Mouse (Mus musculus): ENCODE results near the gene Rnf167.

The Rnf167 gene

DNA sequence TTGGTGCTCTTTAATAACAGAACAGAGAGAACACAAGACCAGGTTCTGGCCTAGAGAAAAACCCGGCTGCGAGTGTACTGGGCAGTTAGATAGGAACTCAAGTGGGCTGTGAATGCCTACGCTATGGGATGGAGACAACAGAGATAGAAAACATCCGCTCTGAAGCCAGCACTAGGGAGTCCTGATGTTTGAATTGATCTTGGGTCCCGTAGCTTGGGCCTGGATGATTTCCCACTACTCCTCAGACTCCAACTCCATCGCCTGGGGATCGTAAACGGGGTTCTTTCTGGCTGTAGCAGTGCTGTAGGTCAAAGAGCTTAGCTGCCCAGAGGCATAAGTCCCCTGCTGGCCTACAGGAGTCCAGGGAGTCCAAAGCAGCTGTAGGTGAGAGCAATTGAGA is 41.3 kb downstream of the Rnf167 start:
- in situ Hi-C loops (cut with MboI; ENCODE audit: low pct_unique_long_range_greater_than_20kb in 1 of 2, low sequenced_read_pairs in 2 of 2, unreplicated experiment in 1 of 2) = no loop called here

DNA sequence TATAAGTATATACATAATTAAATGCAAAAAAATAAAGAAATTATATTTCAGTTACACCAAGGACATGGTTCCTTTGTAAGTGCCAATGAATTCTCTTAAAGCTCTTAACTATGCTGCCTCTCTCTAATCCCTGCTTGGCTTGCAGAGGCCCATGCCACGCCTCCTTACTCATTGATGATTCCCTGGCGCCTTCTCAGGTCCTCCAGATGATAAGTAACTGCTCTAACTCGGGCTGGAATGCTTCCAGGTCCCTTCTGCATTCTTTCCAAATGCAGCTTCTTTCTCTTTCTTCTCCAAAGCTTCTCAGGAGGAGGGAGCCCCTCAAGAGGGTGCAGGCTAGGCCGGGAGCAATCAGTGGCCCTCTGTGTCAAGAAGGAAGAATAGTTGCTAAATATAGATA is 42.5 kb downstream of the Rnf167 start:
- in situ Hi-C loops (cut with MboI; ENCODE audit: low pct_unique_long_range_greater_than_20kb in 1 of 2, low sequenced_read_pairs in 2 of 2, unreplicated experiment in 1 of 2) = no loop called here

DNA sequence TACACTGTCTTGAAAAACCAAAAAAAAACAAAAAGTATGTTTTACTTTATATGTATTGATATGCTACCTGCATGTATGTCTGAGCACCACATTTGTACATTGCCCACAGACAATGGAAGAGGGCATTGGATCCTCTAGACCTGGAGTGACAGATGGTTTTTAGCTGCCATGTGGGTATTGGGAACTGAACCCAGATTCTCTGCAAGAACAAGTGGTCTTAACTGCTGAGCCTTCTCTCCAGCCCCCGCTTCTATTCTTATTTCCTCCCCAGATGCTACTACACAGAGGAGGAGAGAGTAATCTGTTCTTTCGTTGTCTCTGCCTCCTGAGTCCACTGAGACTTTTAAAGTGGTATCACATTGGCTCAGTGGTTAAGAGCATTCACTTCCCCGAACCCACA is 46.5 kb downstream of the Rnf167 start:
- in situ Hi-C loops (cut with MboI; ENCODE audit: low pct_unique_long_range_greater_than_20kb in 1 of 2, low sequenced_read_pairs in 2 of 2, unreplicated experiment in 1 of 2) = no loop called here

DNA sequence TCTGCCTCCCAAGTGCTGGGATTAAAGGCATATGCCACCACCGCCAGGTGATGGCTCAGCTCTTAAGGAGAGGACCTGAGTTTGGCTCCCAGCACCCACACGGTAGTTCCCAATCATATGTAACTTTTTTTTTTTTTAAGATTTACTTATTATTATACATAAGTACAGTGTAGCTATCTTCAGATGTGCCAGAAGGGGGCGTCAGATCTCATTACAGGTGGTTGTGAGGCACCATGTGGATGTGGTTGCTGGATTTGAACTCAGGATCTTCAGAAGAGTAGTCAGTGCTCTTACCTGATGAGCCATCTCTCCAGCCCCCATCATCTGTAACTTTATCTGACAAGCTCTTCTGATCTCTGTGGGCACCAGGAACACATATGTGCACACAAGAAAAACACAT is 50.3 kb downstream of the Rnf167 start:
- in situ Hi-C loops (cut with MboI; ENCODE audit: low pct_unique_long_range_greater_than_20kb in 1 of 2, low sequenced_read_pairs in 2 of 2, unreplicated experiment in 1 of 2) = no loop called here

- in situ Hi-C loops (cut with MboI; ENCODE audit: low pct_unique_long_range_greater_than_20kb in 1 of 2, low sequenced_read_pairs in 2 of 2, unreplicated experiment in 1 of 2) = no loop called here
Measured at GRCm38 (mm10) chr11:70699051-70699450, 52.0 kb downstream of the Rnf167 start.

DNA sequence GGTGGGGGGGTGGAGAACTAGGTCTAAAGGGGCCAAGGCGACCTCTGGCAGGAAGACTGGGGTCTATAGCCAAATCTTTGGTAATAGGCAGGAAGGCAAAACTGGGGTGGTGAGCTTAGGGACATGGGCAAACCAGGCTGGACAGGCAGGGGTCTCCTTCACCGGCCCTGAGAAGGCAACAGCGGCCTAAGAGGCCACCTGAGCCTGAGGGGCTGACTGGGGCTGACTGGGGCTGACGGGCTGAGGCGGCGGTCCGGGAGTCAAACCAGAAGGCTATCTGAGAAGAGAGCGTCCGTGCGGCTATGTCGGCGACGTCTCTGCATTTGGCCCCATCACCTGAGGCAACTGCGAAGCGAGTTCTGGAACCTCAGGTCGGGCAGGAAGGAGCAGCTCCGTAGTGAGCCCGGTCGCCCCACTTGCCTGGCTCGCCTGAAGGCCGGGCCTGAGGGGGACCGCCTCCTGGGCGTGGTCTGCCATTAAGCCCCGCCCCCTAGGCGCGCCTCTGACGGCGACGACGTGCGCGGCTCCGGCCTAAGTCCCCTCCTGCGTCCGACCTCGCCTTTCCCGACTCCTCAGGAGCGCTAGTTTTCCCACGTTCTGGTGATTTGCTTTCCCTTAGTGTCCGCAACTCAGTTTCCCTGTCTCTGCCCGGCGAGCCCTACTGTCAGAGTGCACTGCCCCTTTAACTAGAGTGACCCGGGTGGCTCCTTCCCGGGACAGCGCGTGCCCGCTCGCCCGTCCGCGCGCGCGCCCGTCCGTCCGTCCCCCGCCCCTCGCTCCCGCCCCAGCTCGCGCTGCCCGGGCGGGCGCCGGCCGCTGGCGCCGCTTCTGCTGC is 52.9 kb downstream of the Rnf167 start, which contains the start of the genes Inca1 and Kif1c:
TSS of gene Inca1 (minus strand) at position 434 of the 835 bp plus-strand sequence.
TSS of gene Kif1c (plus strand) at position 827 of the 835 bp plus-strand sequence.
- in situ Hi-C loops (cut with MboI; ENCODE audit: low pct_unique_long_range_greater_than_20kb in 1 of 2, low sequenced_read_pairs in 2 of 2, unreplicated experiment in 1 of 2) = no loop called here

- in situ Hi-C loops (cut with MboI; ENCODE audit: low pct_unique_long_range_greater_than_20kb in 1 of 2, low sequenced_read_pairs in 2 of 2, unreplicated experiment in 1 of 2) = no loop called here
Measured at GRCm38 (mm10) chr11:70700613-70701012, 53.6 kb downstream of the Rnf167 start.

Data from mouse embryonic stem cell (cell line).